In the genomic region with DNA sequence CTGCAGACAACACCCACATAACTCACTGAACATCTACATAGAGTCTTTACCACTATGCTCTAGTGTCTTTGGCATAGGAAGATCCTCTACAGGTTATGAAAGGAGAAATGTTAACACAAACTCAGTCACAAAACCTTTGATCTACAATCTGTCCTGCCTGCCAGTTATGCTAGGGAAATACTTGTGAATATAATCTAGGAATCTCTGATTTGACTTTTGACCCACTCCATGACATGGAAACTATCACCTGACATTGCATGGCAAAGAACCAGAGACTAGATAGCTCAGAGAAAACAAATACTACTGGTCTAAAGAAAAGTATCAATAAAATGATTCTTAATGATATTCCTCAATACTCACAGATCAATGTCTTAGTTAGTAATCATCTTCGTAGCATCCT, we compare ENCODE assay signal across 19 mouse cellular contexts.
DNase-seq lines count a peak whose midpoint lies in the region; ATAC-seq and TF ChIP-seq lines count a peak whose summit lies in the region.
"Had no signal": no experiment of that assay in that cellular context is flagged by ENCODE, and none has a peak within 500 bp of the region (broad histone marks: within the 10 kb centered on the region; RNA-seq: fewer than 3 reads in every experiment).

No protein-coding gene starts in this region.

- H3K27me3 ChIP-seq in kidney, adult 2 months (replicated peaks; ENCODE audit: control insufficient read depth, insufficient read depth, low read length) = no peaks in the 10 kb centered on the region
- no peaks in the 10 kb centered on the region for H3K27me3 ChIP-seq in liver, adult 2 months (ENCODE audit: control insufficient read depth, insufficient read depth, low read length)
- H3K27me3 ChIP-seq in liver, postnatal 0 days (ENCODE audit: insufficient read depth, low read length) = no peaks in the 10 kb centered on the region
- H3K27me3 ChIP-seq: CH12.LX, Patski had no signal

- no peak for TF ChIP-seq EP300 in liver, postnatal 0 days (IDR thresholded peaks at IDR 0.05; ENCODE audit: low read depth)

- DNase-seq in kidney, adult 2 months = no peak
- DNase-seq in kidney, postnatal 10 days = no peak
- DNase-seq in liver, adult 2 months (ENCODE audit: extremely low read depth, low read depth, low spot score) = peak; percentile 92
- no peak for DNase-seq in liver, postnatal 0 days
- DNase-seq: adrenal gland, adult 2 months; adrenal gland, adult 8-10 months; adrenal gland, postnatal 10 days; adrenal gland, postnatal 14 days; adrenal gland, postnatal 25 days; adrenal gland, postnatal 36 days; B cell, adult 2 months; cerebellum, adult 11 months; cerebellum, adult 11-12 months; cerebellum, adult 18-20 months had no signal

- no peak for ATAC-seq in liver, postnatal 0 days
- ATAC-seq: activated CD4-positive, CD25-positive, alpha-beta regulatory T cell, adult 4 months; CD4-positive, CD25-positive, alpha-beta regulatory T cell, adult 4 months; Patski had no signal

- WGBS in kidney, adult 2 months = 95% methylated on average over 1 of the region's 1 CpGs
- WGBS in liver, adult 2 months = 22% methylated on average over 1 of the region's 1 CpGs
- 71% methylated on average over 1 of the region's 1 CpGs for WGBS in liver, postnatal 0 days (ENCODE audit: insufficient replicate concordance)

- no peak for TF ChIP-seq CTCF in kidney, adult 2 months (conservative IDR thresholded peaks at IDR 0.05; ENCODE audit: insufficient read depth, insufficient read length, low read depth, low read length)
- no peak for TF ChIP-seq CTCF in liver, adult 2 months (IDR thresholded peaks at IDR 0.05; ENCODE audit: low read depth, low read length)
- TF ChIP-seq CTCF in liver, postnatal 0 days (IDR thresholded peaks at IDR 0.05; ENCODE audit: low read depth) = no peak

- no peak for TF ChIP-seq POLR2A in kidney, adult 2 months (IDR thresholded peaks at IDR 0.05; ENCODE audit: low read depth, low read length)
- no peak for TF ChIP-seq POLR2A in liver, adult 2 months (IDR thresholded peaks at IDR 0.05; ENCODE audit: extremely low read depth, insufficient read depth, low read length)

- H3K9me3 ChIP-seq in liver, postnatal 0 days (ENCODE audit: low read length) = no peaks in the 10 kb centered on the region
- H3K9me3 ChIP-seq: G1E had no signal

- no peak overlapping the region for H3K9ac ChIP-seq in liver, adult 2 months (ENCODE audit: low read depth, low read length)
- H3K9ac ChIP-seq in liver, postnatal 0 days (replicated peaks) = no peak overlapping the region

- H3K36me3 ChIP-seq in kidney, adult 2 months (ENCODE audit: control insufficient read depth, insufficient read depth, low read length) = no peaks in the 10 kb centered on the region
- H3K36me3 ChIP-seq in liver, adult 2 months (ENCODE audit: control insufficient read depth, insufficient read depth, low read length) = no peaks in the 10 kb centered on the region
- no peaks in the 10 kb centered on the region for H3K36me3 ChIP-seq in liver, postnatal 0 days (replicated peaks; ENCODE audit: insufficient read depth, low read length)
- H3K36me3 ChIP-seq: G1E had no signal

- H3K4me2 ChIP-seq in liver, postnatal 0 days (ENCODE audit: low read depth, low read length) = no peak overlapping the region

- H3K4me3 ChIP-seq in kidney, adult 2 months (ENCODE audit: insufficient read depth, low read depth, low read length) = no peak overlapping the region
- no peak overlapping the region for H3K4me3 ChIP-seq in liver, adult 2 months (ENCODE audit: insufficient read depth, low read depth, low read length)
- H3K4me3 ChIP-seq in liver, postnatal 0 days (ENCODE audit: low read depth, low read length) = no peak overlapping the region

- H3K27ac ChIP-seq in kidney, adult 2 months (ENCODE audit: insufficient read depth, low read depth, low read length) = peak overlapping the region; percentile 23; the same call in 1 of the 2 replicates
- H3K27ac ChIP-seq in liver, adult 2 months (replicated peaks; ENCODE audit: insufficient read depth, low read depth, low read length) = peak overlapping the region; percentile 99
- H3K27ac ChIP-seq in liver, postnatal 0 days (ENCODE audit: low read depth) = no peak overlapping the region

- H3K4me1 ChIP-seq in kidney, adult 2 months (ENCODE audit: control insufficient read depth, insufficient read depth, low read length) = peaks cover 2% of the 10 kb centered on the region; the same call in 1 of the 2 replicates
- H3K4me1 ChIP-seq in liver, adult 2 months (ENCODE audit: control insufficient read depth, insufficient read depth, low read length) = peaks cover 8% of the 10 kb centered on the region; the same call in 1 of the 2 replicates
- no peaks in the 10 kb centered on the region for H3K4me1 ChIP-seq in liver, postnatal 0 days (ENCODE audit: insufficient read depth)

- no peaks in the 10 kb centered on the region for H3K79me2 ChIP-seq in liver, adult 2 months (ENCODE audit: control insufficient read depth, insufficient read depth, low read length)
